Mouse (Mus musculus): Measurements from ENCODE around the gene Nt5dc3. TPM values are rescaled to one million over a fixed set of nuclear protein-coding genes. Genes with fewer than 3 reads are reported as not detected.

Gene Nt5dc3
- polyA plus RNA-seq, 1 experiment = 7.7 TPM

- no peaks in the 10 kb centered on the region for H3K36me3 ChIP-seq (ENCODE audit: control insufficient read depth, insufficient read depth, low read length)
- TF ChIP-seq CTCF (IDR thresholded peaks at IDR 0.05; ENCODE audit: control insufficient read depth, insufficient read depth, insufficient replicate concordance, low read depth, low read length) (no peak), POLR2A (IDR thresholded peaks at IDR 0.05; ENCODE audit: control insufficient read depth, low read depth, low read length) (no peak)
- no peaks in the 10 kb centered on the region for H3K27me3 ChIP-seq (ENCODE audit: control insufficient read depth, insufficient read depth, low read length)
- H3K27ac ChIP-seq (ENCODE audit: control insufficient read depth, insufficient read depth, low read depth, low read length) = no peak overlapping the region
- no peaks in the 10 kb centered on the region for H3K4me1 ChIP-seq (ENCODE audit: control insufficient read depth, insufficient read depth, low read length)
- H3K4me3 ChIP-seq (ENCODE audit: control insufficient read depth, low read depth, low read length) = no peak overlapping the region
Measured at GRCm38 (mm10) chr10:86878721-86879120, 99.9 kb downstream of the Nt5dc3 start.

- TF ChIP-seq CTCF (IDR thresholded peaks at IDR 0.05; ENCODE audit: control insufficient read depth, insufficient read depth, insufficient replicate concordance, low read depth, low read length) (no peak), POLR2A (IDR thresholded peaks at IDR 0.05; ENCODE audit: control insufficient read depth, low read depth, low read length) (no peak)
- no peak overlapping the region for H3K4me3 ChIP-seq (ENCODE audit: control insufficient read depth, low read depth, low read length)
- no peak overlapping the region for H3K27ac ChIP-seq (ENCODE audit: control insufficient read depth, insufficient read depth, low read depth, low read length)
- no peaks in the 10 kb centered on the region for H3K36me3 ChIP-seq (ENCODE audit: control insufficient read depth, insufficient read depth, low read length)
- H3K27me3 ChIP-seq (ENCODE audit: control insufficient read depth, insufficient read depth, low read length) = no peaks in the 10 kb centered on the region
- no peaks in the 10 kb centered on the region for H3K4me1 ChIP-seq (ENCODE audit: control insufficient read depth, insufficient read depth, low read length)
Measured at GRCm38 (mm10) chr10:86880071-86880806, 101.4 kb downstream of the Nt5dc3 start.

GRCm38 (mm10) chr10:86881448-86881847 lies 102.6 kb downstream of the Nt5dc3 start:
- TF ChIP-seq POLR2A (IDR thresholded peaks at IDR 0.05; ENCODE audit: control insufficient read depth, low read depth, low read length) (no peak), CTCF (IDR thresholded peaks at IDR 0.05; ENCODE audit: control insufficient read depth, insufficient read depth, insufficient replicate concordance, low read depth, low read length) (no peak)
- Histone ChIP-seq H3K27me3 (ENCODE audit: control insufficient read depth, insufficient read depth, low read length) (no peaks in the 10 kb centered on the region), H3K36me3 (ENCODE audit: control insufficient read depth, insufficient read depth, low read length) (no peaks in the 10 kb centered on the region), H3K4me3 (ENCODE audit: control insufficient read depth, low read depth, low read length) (no peak overlapping the region), H3K27ac (ENCODE audit: control insufficient read depth, insufficient read depth, low read depth, low read length) (no peak overlapping the region), H3K4me1 (ENCODE audit: control insufficient read depth, insufficient read depth, low read length) (no peaks in the 10 kb centered on the region)

GRCm38 (mm10) chr10:86886434-86886833 lies 107.6 kb downstream of the Nt5dc3 start:
- TF ChIP-seq POLR2A (IDR thresholded peaks at IDR 0.05; ENCODE audit: control insufficient read depth, low read depth, low read length) = no peak
- no peak for TF ChIP-seq CTCF (IDR thresholded peaks at IDR 0.05; ENCODE audit: control insufficient read depth, insufficient read depth, insufficient replicate concordance, low read depth, low read length)
- Histone ChIP-seq H3K27ac (ENCODE audit: control insufficient read depth, insufficient read depth, low read depth, low read length) (no peak overlapping the region), H3K4me3 (ENCODE audit: control insufficient read depth, low read depth, low read length) (no peak overlapping the region), H3K36me3 (ENCODE audit: control insufficient read depth, insufficient read depth, low read length) (no peaks in the 10 kb centered on the region), H3K27me3 (ENCODE audit: control insufficient read depth, insufficient read depth, low read length) (no peaks in the 10 kb centered on the region), H3K4me1 (ENCODE audit: control insufficient read depth, insufficient read depth, low read length) (no peaks in the 10 kb centered on the region; the same call in 1 of the 2 replicates)

Other genes with a start within 250 kb of the Nt5dc3 start
- gene Hsp90b1, start 73.5 kb upstream of the Nt5dc3 start, polyA plus RNA-seq (2012; rRNA removed) = 107 and 172 TPM in 2 replicates
- 30.1 and 32.0 TPM in 2 replicates for gene Ttc41, start 73.2 kb upstream of the Nt5dc3 start, polyA plus RNA-seq (2012; rRNA removed)
- not detected in 2 replicates for gene Gm49358, start 15.0 kb upstream of the Nt5dc3 start, polyA plus RNA-seq (2012; rRNA removed)
- 5.9 and 6.5 TPM in 2 replicates for gene Stab2, start 229.0 kb downstream of the Nt5dc3 start, polyA plus RNA-seq (2012; rRNA removed)